Mouse (Mus musculus) CD4-positive, CD25-positive, alpha-beta regulatory T cell, adult 4 months (primary cell): ENCODE data around the gene Tmx4. TPM values are rescaled to one million over a fixed set of nuclear protein-coding genes. Genes with fewer than 3 reads are reported as not detected.
"Not testable (repeated sequence)": the region's sequence is repeated elsewhere in the genome, so short reads cannot be mapped to it uniquely, and the experiment has no call there.

ENCODE experiments used
- ATAC-seq: one replicate; pipeline ENCODE4 v1.8.0; 2017
- polyA plus RNA-seq, 2 experiments: library from polyadenylated mRNA; unstranded; fragments of 100-300 nt; shearing (Covaris generic); gene quantifications; one replicate each; pipeline ENCODE4 v1.2.1; 2017

Gene Tmx4
- 10 to 100 TPM; 14.1 to 18.1 TPM for polyA plus RNA-seq

DNA sequence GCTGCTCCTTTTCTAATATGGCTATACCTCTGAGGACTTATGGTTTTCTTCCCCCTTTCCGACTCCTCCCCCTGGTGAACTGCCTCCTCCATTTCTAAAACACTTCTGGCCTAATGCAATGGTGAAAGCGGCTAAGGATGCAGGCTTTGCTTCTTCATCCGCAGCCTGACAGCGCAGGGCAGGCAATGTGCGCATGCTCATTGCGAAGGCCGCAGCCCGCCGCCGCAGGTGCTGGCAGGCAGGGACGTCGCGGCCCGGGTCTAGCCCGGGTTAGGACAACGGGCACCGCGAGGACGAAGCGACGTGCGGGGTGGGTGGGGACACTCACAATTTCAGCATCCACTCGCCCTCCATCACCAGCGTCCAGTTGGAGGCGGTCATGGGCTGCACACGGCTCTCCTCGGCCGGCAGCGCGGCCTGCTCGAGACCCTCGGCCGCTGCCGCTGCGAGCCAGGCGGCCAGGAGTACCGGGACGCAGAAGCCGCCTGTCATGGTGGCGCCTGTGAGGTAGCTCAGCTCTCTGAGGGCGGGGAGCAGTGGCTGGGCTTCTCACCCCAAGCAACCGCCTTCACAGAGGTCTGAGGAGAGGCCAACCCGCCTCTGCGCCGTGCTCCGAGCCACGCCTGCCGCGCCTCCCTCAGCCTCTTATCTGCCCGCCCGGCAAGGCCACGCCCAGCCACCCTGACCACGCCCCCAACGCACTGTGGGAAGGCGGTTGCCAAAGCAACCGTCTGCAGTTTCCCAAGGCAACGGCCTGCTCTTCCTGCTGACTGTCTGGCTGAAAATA lies at the start of gene Tmx4:
Gene Tmx4, minus strand, starts transcription at position 632 of the 787 bp plus-strand sequence.
- ATAC-seq: peak; percentile 94

DNA sequence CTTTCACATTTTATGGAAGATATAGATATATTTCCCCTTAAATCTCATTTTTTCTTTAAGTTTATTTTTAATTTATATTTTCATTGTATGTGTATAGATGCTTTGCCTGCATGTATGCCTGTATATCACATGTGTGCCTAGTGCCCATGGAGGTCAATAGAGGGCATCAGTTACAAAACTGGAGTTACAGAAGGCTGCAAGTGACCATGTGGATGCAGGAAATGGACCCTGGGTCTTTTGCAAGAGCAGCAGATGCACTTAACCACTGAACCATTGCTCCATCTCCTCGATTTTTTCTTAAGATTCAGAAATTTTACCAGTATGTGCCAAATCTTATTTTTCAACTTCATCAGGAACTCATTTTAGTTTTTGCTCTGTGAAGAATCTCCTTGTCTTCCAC lies 48.2 kb upstream of the Tmx4 start:
- ATAC-seq: no peak

DNA sequence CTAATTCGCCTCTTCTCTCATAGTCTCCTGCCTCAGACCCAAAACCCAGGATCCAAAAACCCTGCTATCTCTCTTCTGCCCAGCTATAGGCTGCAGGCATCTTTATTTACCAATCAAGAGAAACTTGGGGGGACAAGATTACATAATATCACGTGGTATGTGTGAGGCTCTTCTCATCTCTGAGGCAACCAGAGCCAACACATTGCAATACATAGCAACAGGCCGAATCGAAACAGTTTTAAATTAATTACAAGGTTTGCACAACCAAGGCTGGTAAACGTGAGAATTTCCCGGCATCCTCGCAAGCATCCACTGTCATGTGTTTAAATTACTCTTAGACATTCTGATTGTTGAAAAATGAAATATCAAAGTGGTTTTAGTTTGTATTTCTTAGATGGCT lies 47.1 kb upstream of the Tmx4 start:
- no peak for ATAC-seq

DNA sequence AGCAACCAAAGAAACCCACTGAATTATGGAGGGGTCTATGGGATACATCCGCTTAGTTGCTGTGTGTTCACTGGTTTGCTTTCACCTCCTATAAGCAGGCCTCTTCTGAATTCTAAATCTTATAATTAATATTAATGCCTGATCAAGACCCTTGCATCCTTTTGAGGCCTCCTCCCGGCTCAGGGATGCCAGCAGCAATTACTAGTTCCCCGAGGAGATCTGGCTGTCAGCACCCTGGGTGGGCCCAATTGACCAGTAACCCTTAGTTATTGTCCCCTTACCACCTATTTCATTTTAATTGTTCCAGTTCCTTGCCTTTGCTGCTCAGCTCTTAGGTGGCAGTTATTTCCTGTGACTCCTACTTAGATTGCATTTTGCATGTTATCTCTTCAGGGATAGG lies 38.4 kb upstream of the Tmx4 start:
- no peak for ATAC-seq

DNA sequence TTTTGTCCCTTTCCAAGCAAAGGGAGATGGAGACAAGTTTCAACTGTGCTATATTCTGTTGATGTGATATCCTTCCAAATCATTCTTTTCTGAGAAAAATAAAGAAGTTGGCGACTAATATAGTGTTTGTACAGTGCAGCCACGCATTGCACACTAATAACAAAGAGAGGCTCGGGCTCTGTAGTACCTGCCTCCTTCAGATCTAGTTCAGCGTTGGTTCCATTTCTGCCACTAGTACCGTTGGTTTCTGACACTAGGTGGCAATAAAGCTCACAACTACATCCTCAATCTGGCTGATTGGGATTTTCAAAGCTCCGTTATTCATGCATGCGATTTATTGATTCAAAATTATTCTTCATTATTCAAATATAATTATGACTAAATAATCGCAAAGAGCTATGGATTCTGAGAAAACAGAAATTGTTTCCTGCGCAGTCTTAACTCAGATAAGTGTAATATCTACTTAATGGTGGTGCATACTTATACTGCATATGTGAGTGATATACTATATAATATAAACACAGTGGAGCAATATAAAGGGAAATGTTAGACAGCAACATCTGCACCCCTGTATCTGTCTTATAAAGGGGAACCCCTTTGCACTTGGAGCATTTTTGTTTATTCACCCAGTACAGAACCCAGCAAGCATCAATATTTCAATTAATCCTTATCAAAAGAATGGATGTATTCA lies 37.5 kb upstream of the Tmx4 start:
- no peak for ATAC-seq

DNA sequence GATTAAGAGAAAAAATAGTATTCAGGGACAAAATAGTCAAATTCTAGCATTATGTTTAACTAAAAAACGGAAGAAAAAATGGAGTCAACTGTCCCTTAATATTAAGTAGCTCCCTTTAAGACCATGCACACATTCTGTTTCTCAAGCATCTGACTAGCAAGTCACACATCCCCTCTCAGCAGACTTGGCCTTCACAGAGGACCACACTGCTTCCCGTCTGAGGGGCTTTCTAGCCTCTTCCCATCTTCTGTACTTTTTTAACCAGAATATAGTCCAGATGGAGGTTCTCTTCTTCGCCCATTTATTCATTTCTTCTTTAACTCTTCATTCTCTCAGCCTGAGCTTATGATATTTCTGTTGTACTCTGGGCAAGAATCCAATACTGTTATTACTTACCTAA lies 35.6 kb upstream of the Tmx4 start:
- ATAC-seq: no peak

DNA sequence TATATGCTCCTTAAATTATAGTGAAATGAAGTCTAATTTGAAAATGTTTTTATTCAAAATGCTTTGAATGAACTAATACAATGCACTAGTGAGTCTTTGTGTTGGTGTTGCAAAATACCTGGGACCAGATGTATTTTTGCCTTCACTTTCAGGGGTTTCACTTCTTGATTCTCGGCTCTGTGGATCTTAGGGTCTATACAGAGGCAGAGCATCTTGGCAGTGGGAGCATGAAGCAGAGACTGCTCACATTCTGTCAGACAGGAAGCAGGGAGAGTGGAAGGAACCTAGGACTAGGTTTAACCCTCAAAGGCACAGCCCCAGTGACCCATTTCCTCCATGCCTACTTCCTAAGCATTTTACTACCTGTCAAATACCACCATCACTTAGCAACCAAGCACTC lies 31.5 kb upstream of the Tmx4 start:
- ATAC-seq: no peak

DNA sequence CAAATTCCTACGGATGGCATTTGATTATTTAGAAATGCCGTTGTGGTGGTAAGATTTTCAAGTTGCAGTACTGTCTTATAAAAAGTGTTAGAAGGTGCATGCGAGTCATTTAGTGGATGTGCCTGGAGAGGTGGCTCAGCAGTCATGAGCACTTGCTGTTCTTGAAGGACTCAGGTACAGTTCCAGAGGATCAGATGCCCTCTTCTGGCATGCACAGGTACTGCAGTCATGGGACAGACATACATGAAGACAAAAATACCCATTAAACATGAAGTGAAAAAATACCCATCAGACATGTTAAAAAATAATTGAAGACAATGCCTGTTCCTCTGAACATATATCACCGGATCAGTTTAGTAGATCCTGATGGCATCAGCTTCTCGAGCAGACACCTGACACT lies 29.7 kb upstream of the Tmx4 start:
- peak; percentile 60 for ATAC-seq

DNA sequence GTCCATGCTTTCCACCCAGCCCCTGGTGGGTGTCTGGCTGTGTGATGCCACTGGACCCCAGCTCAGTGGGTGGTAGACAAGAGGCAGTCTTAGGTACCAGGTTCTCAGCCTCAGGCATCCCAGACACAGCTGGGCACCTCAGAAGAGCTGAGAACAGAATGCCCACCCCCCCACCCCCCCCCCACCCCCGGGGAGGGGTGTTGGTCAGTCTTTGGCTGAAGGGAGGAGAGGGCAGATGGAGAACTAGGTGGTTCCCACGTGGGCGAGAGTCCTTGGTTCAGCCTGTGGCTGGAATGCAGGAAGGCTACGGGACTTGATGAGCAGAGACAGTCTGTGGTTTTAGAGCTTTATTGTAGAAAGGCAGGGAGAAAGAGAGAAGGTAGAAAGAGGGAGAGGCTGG lies 12.5 kb upstream of the Tmx4 start:
- no peak for ATAC-seq

DNA sequence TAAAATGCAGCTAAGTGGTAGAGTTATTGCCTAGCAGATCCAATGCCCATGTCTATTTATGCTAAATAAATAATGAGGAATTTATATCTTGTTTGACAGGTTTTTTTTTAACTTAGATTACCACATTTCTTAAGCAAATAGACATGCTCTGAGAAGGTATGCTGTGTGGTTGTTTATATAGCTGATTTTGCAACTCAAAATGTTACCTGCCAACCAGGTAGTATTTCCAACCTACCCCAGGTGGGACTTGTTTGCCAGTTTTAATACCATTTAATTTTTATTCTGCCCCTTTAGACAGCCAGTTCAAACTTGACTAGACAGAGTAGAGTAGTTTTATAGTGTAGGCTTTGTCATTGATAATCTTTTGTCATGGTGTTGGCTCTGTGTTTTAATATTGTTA lies 10.7 kb upstream of the Tmx4 start:
- ATAC-seq: no peak

GRCm38 (mm10) chr2:134652759-134653158 lies 8.8 kb upstream of the Tmx4 start:
- ATAC-seq: no peak

DNA sequence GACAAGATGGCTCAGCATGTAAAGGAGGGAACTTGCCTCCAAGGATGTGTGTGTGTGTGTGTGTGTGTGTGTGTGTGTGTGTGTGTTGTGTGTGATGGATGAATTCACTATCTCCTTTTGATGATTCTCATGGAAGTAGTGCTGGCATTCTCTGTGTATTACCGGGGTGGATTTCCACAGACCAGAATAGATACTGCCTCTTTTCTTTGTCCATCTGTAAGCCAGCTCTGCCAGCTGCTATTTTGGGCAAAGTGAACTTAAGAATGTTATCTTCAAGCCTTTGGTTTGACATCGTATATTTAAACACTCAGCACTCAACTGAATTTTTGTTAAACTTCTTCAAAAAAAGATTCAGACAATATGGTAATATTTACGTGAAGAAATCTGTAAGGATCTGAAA lies 5.1 kb upstream of the Tmx4 start:
- ATAC-seq: no peak

GRCm38 (mm10) chr2:134645752-134646151 lies 1.8 kb upstream of the Tmx4 start:
- ATAC-seq: no peak

GRCm38 (mm10) chr2:134645166-134645565 lies 1.2 kb upstream of the Tmx4 start:
- ATAC-seq: no peak

GRCm38 (mm10) chr2:134644301-134644912 lies 462 bp upstream of the Tmx4 start:
- ATAC-seq: no peak

GRCm38 (mm10) chr2:134642377-134642776 lies 1.6 kb downstream of the Tmx4 start:
- no peak for ATAC-seq

DNA sequence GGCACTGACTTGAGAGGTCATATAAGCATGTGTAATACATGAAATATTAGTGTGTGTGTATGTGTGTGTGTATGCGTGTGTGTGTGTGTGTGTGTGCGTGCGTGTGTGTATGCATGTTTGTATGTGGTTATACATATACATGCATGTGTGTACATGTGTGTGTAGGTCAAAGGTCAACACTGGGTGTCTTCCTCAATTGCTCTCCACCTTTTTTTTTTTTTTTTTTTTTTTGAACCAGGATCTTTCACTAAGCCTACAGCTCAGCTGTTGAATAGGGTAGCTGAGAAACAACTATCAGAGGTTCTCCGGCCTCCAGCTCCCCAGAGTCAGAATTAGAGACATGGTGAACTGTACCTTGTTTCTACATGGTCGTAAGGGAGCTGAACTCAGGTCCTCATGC lies 2.6 kb downstream of the Tmx4 start:
- ATAC-seq: no peak

DNA sequence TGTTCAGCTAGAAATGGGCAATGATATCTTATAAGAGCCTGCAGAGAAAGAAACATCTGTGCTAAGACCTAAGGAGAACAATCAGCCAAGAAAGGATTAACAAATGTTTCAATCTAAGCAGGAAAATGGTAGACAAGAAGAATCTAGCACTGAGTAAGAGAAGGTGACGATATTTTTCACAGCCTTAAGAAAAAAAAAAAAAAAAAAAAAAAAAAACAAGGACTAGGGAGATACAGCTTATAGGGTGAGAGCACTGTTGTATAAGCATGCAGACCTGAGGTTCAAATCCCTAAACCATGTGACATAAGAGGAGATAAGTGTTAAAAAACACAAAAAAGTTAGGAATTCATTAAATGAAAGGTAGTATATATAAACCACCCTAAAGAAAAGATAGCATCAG lies 3.5 kb downstream of the Tmx4 start:
- ATAC-seq: no peak

GRCm38 (mm10) chr2:134628541-134628940 lies 15.4 kb downstream of the Tmx4 start:
- ATAC-seq: not testable (repeated sequence)

- ATAC-seq: no peak
Measured at GRCm38 (mm10) chr2:134604935-134605334, 39.0 kb downstream of the Tmx4 start.

DNA sequence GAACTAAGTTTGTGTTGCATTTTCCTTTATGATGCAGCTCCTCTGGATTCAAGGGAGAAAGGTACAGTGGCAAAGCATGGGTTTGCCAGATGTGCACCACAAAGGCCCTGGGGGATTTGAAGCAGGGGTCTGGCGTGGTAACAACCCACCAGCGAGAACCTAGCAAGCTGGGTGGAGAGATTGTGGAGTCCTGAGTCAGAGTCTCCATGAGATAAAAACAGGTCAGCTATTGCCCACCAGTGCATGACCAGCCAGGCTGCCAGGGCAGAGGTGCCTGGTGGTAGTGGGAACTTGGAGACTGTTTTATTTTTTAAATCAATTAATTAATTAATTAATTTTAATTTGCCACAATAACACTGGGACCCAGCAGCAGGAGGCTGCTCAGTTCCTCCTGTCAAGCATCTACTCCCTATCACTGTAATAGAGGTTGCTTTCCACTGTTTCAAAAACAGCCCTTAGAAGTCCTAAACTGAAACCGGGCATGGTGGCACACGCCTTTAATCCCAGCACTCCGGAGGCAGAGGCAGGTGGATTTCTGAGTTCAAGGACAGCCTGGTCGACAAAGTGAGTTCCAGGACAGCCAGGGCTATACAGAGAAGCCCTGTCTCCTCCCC lies 52.8 kb downstream of the Tmx4 start:
- ATAC-seq: no peak

DNA sequence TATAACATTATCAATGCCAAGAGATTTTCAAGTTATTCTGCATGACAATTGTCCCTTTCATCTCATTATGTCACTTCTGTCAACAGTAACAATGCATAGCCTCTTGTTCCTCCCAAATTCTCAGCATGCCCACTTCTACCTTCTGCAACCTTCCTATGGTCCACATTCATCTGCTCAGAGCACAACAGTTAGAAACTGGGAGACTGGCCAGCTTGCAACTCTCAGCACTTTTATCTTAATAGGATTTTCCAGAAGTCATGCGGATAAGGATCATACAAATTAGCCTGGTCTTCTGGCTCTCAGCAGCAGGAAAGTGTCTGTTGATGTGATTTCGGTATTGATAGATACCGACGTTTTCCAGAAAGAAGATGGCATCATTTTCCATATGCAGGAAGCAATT lies 58.7 kb downstream of the Tmx4 start:
- ATAC-seq: no peak

GRCm38 (mm10) chr2:134559422-134559821 lies 84.5 kb downstream of the Tmx4 start:
- no peak for ATAC-seq
